Comparison of ENCODE assay signal across 26 mouse cellular contexts in the genomic region with DNA sequence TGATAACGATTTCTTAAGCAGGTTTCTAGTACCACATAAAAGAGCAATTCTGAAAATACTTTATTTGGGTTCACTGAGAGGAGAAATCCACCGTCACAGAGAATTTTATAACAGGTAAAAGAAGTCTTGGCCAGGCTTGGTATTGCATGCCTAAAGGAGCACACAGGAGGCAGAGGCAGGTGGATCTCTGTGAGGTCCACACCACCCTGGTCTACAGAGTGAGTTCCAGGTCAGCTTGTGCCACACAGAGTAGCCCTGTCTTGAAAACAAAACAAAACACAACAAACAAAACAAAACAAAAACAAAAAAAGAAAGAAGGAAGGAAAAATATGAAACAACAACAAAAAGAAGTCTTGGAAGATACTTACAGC. TPM values are rescaled to one million over a fixed set of nuclear protein-coding genes. Genes with fewer than 3 reads are reported as not detected.
DNase-seq lines count a peak whose midpoint lies in the region; ATAC-seq and TF ChIP-seq lines count a peak whose summit lies in the region.
"Had no signal": no experiment of that assay in that cellular context is flagged by ENCODE, and none has a peak within 500 bp of the region (broad histone marks: within the 10 kb centered on the region; RNA-seq: fewer than 3 reads in every experiment).

No protein-coding gene starts in this region.

- no peak overlapping the region for H3K27ac ChIP-seq in intestine, embryonic 14.5 days (ENCODE audit: low read depth)
- peak overlapping the region; percentile 55 for H3K27ac ChIP-seq in intestine, embryonic 16.5 days (ENCODE audit: low read length)
- H3K27ac ChIP-seq in small intestine, adult 2 months (ENCODE audit: insufficient read depth, low read depth, low read length): 0 out of 2 replicates have a peak overlapping the region, but pooled peaks have one; percentile 42
- H3K27ac ChIP-seq: embryonic facial prominence, embryonic 13.5 days; embryonic facial prominence, embryonic 15.5 days; forebrain, embryonic 13.5 days; forebrain, embryonic 15.5 days had no signal

- H3K9me3 ChIP-seq in intestine, embryonic 14.5 days (ENCODE audit: control insufficient read depth, low read length): no peaks in the 10 kb centered on the region
- H3K9me3 ChIP-seq in intestine, embryonic 16.5 days (ENCODE audit: control insufficient read depth, low read length): no peaks in the 10 kb centered on the region
- H3K9me3 ChIP-seq: embryonic facial prominence, embryonic 13.5 days; embryonic facial prominence, embryonic 15.5 days; forebrain, embryonic 13.5 days; forebrain, embryonic 15.5 days; G1E had no signal

- H3K4me3 ChIP-seq in intestine, embryonic 14.5 days (ENCODE audit: low read depth, low read length): no peak overlapping the region
- no peak overlapping the region for H3K4me3 ChIP-seq in intestine, embryonic 16.5 days (ENCODE audit: low read length)
- H3K4me3 ChIP-seq in small intestine, adult 2 months (ENCODE audit: low read depth, low read length): no peak overlapping the region
- H3K4me3 ChIP-seq: embryonic facial prominence, embryonic 13.5 days; embryonic facial prominence, embryonic 15.5 days; erythroblast, embryonic 14.5 days; forebrain, embryonic 13.5 days; forebrain, embryonic 15.5 days had no signal

- no peak overlapping the region for H3K4me2 ChIP-seq in intestine, embryonic 14.5 days (ENCODE audit: low read length)
- no peak overlapping the region for H3K4me2 ChIP-seq in intestine, embryonic 16.5 days (ENCODE audit: low read depth, low read length)
- H3K4me2 ChIP-seq: embryonic facial prominence, embryonic 13.5 days; embryonic facial prominence, embryonic 15.5 days; forebrain, embryonic 13.5 days; forebrain, embryonic 15.5 days had no signal

- H3K9ac ChIP-seq in intestine, embryonic 14.5 days (ENCODE audit: low read length): no peak overlapping the region
- no peak overlapping the region for H3K9ac ChIP-seq in intestine, embryonic 16.5 days (ENCODE audit: low read depth, low read length)
- H3K9ac ChIP-seq: embryonic facial prominence, embryonic 13.5 days; embryonic facial prominence, embryonic 15.5 days; forebrain, embryonic 13.5 days; forebrain, embryonic 15.5 days; forebrain, postnatal 0 days had no signal

- no peak for DNase-seq in intestine, embryonic 14.5 days (ENCODE audit: low spot score)
- DNase-seq: adrenal gland, adult 8-10 months; adrenal gland, postnatal 14 days; adrenal gland, postnatal 36 days; B cell, adult 2 months; cerebellum, adult 11 months; cerebellum, adult 18-20 months; cerebellum, adult 8-10 months; cerebellum, adult 9-11 months; cerebellum, postnatal 14 days; cerebellum, postnatal 36 days; embryo, embryonic 11 days; forebrain, postnatal 0 days had no signal

- H3K27me3 ChIP-seq in intestine, embryonic 14.5 days (replicated peaks; ENCODE audit: control insufficient read depth, insufficient read depth, low read length): no peaks in the 10 kb centered on the region
- no peaks in the 10 kb centered on the region for H3K27me3 ChIP-seq in intestine, embryonic 16.5 days (replicated peaks; ENCODE audit: control insufficient read depth, insufficient read depth, low read length)
- no peaks in the 10 kb centered on the region for H3K27me3 ChIP-seq in small intestine, adult 2 months (ENCODE audit: control insufficient read depth, insufficient read depth, low read length)
- H3K27me3 ChIP-seq: embryonic facial prominence, embryonic 13.5 days; embryonic facial prominence, embryonic 15.5 days; forebrain, embryonic 13.5 days; forebrain, embryonic 15.5 days had no signal

- TF ChIP-seq CTCF in small intestine, adult 2 months (IDR thresholded peaks at IDR 0.05; ENCODE audit: extremely low read depth, insufficient read length, insufficient replicate concordance, low read depth, low read length): no peak

- ATAC-seq in intestine, embryonic 14.5 days (replicated peaks; ENCODE audit: low FRiP score, low TSS enrichment, low read depth): peak; percentile 77
- ATAC-seq in intestine, embryonic 16.5 days: peak; percentile 65
- no peak for ATAC-seq in cerebellum, adult (ENCODE audit: insufficient number of reproducible peaks, low FRiP score, low TSS enrichment)
- no peak for ATAC-seq in erythroid progenitor cell, adult 5-6 weeks (replicated peaks; ENCODE audit: low FRiP score, poor library complexity, severe bottlenecking)
- ATAC-seq: activated CD4-positive, CD25-positive, alpha-beta regulatory T cell, adult 4 months; CD4-positive, CD25-positive, alpha-beta regulatory T cell, adult 4 months; forebrain, embryonic 13.5 days; forebrain, embryonic 15.5 days; forebrain, postnatal 0 days; Patski had no signal

- no peaks in the 10 kb centered on the region for H3K36me3 ChIP-seq in intestine, embryonic 14.5 days (ENCODE audit: control insufficient read depth, insufficient read depth, low read length)
- H3K36me3 ChIP-seq in intestine, embryonic 16.5 days (ENCODE audit: control insufficient read depth, insufficient read depth, low read length): no peaks in the 10 kb centered on the region
- no peaks in the 10 kb centered on the region for H3K36me3 ChIP-seq in small intestine, adult 2 months (ENCODE audit: control insufficient read depth, insufficient read depth, low read length)
- H3K36me3 ChIP-seq: embryonic facial prominence, embryonic 13.5 days; embryonic facial prominence, embryonic 15.5 days; forebrain, embryonic 15.5 days; G1E had no signal

- WGBS in intestine, embryonic 14.5 days: 55% methylated on average over 2 of the region's 2 CpGs
- 43% methylated on average over 2 of the region's 2 CpGs for WGBS in intestine, embryonic 16.5 days
- WGBS in small intestine, adult 2 months: 21% methylated on average over 2 of the region's 2 CpGs

- no peaks in the 10 kb centered on the region for H3K4me1 ChIP-seq in intestine, embryonic 14.5 days (replicated peaks; ENCODE audit: control insufficient read depth, insufficient read depth, low read length)
- H3K4me1 ChIP-seq in intestine, embryonic 16.5 days (ENCODE audit: control insufficient read depth, insufficient read depth, low read length): no peaks in the 10 kb centered on the region
- peaks cover 4% of the 10 kb centered on the region; the same call in 1 of the 2 replicates for H3K4me1 ChIP-seq in small intestine, adult 2 months (ENCODE audit: control insufficient read depth, insufficient read depth, insufficient read length, low read length)
- H3K4me1 ChIP-seq: embryonic facial prominence, embryonic 13.5 days; embryonic facial prominence, embryonic 15.5 days; forebrain, embryonic 13.5 days; forebrain, embryonic 15.5 days had no signal

- TF ChIP-seq POLR2A in small intestine, adult 2 months (IDR thresholded peaks at IDR 0.05; ENCODE audit: low read depth, low read length): no peak

RNA-seq across cellular contexts. Expression of gene Pcf11, which starts 18.6 kb away (rescaled TPM):
- polyA plus RNA-seq in intestine, embryonic 14.5 days (2014; fragmentation: Nextera tagmentation; extraction: Ambion mirVana): 20.6 and 21.1 TPM in 2 replicates
- polyA plus RNA-seq in intestine, embryonic 16.5 days (2015; fragmentation: Nextera tagmentation; extraction: Ambion mirVana): 15.4 and 15.9 TPM in 2 replicates
- 3.2 and 9.4 TPM in 2 replicates for polyA plus RNA-seq in small intestine, adult 2 months (2012; rRNA removed)
- 106 and 138 TPM in 2 replicates for total RNA-seq in erythroid progenitor cell, adult 5-6 weeks (2015; ENCODE audit: low replicate concordance)
- 120 and 148 TPM in 2 replicates for total RNA-seq in erythroid progenitor cell, adult 5-6 weeks (2017; ENCODE audit: low replicate concordance)

RNA-seq across cellular contexts. Expression of gene Ankrd42, which starts 51.3 kb away (rescaled TPM):
- polyA plus RNA-seq in intestine, embryonic 14.5 days (2014; fragmentation: Nextera tagmentation; extraction: Ambion mirVana): 4.0 and 5.1 TPM in 2 replicates
- 2.9 and 3.1 TPM in 2 replicates for polyA plus RNA-seq in intestine, embryonic 16.5 days (2015; fragmentation: Nextera tagmentation; extraction: Ambion mirVana)
- polyA plus RNA-seq in small intestine, adult 2 months (2012; rRNA removed): 0.22 and 0.42 TPM in 2 replicates
- not detected in 2 replicates for total RNA-seq in erythroid progenitor cell, adult 5-6 weeks (2015; ENCODE audit: low replicate concordance)
- total RNA-seq in erythroid progenitor cell, adult 5-6 weeks (2017; ENCODE audit: low replicate concordance): 0.51 and 1.3 TPM in 2 replicates
- polyA plus RNA-seq: activated CD4-positive, CD25-positive, alpha-beta regulatory T cell, adult 4 months had no signal

RNA-seq across cellular contexts. Expression of gene Rab30, which starts 53.1 kb away (rescaled TPM):
- 19.1 and 23.4 TPM in 2 replicates for polyA plus RNA-seq in intestine, embryonic 14.5 days (2014; fragmentation: Nextera tagmentation; extraction: Ambion mirVana)
- polyA plus RNA-seq in intestine, embryonic 16.5 days (2015; fragmentation: Nextera tagmentation; extraction: Ambion mirVana): 30.3 and 37.3 TPM in 2 replicates
- polyA plus RNA-seq in small intestine, adult 2 months (2012; rRNA removed): 1.7 and 6.9 TPM in 2 replicates
- total RNA-seq in erythroid progenitor cell, adult 5-6 weeks (2015; ENCODE audit: low replicate concordance): 23.9 and 52.3 TPM in 2 replicates
- 9.2 and 14.6 TPM in 2 replicates for total RNA-seq in erythroid progenitor cell, adult 5-6 weeks (2017; ENCODE audit: low replicate concordance)

Comparison
In these comparisons a context has a peak if more than half of its experiments do, and no peak if none do; other contexts are left out.
1. ATAC-seq: peak in intestine, embryonic 14.5 days (single experiment) and intestine, embryonic 16.5 days (single experiment); none in cerebellum, adult (single experiment) and erythroid progenitor cell, adult 5-6 weeks (single experiment).